Mouse (Mus musculus) kidney, adult 2 months (tissue): ENCODE measurements at regions not wholly inside any gene's neighbourhood (a gene's known extent, or its start where the extent isn't known, plus 50 kb on each side); places are given as distances from the start of the nearest gene placed in this dataset.

Source experiments
- CTCF ChIP-seq: fragments of 200-500 bp; conservative IDR thresholded peaks from 2 replicates; pipeline ENCODE4 v1.5.1; 2011; ENCODE audit warnings: low read depth, mild to moderate bottlenecking, control low read depth, low read length, moderate library complexity, mixed read lengths; ENCODE audit not compliant: insufficient read depth, insufficient read length
- POLR2A ChIP-seq: fragments of 200-500 bp; IDR thresholded peaks from one replicate; pipeline ENCODE4 v1.6.1; 2011; ENCODE audit warnings: low read depth, low read length, control low read depth

DNA sequence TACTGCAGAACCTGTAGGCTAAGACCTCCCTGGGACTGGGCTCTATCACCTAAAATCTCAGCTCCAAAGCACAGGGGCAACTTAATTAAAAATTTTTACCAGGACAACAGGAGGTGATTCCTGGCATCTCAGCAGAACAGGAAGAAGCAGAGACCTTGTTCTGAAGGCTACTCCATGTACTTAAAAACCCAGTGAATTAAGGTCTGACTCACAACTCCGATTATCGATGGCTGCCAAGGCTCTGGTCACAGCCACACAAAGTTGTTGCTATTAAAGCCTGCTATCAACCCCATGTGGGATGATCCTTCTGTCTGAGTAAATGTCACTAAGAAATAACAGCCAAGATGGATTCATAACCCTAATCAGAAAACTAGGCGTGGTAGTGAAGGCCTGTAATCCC lies 202.3 kb upstream of the Camk1g start:
- TF ChIP-seq CTCF (no peak), POLR2A (no peak)
